Mouse (Mus musculus): ENCODE results near the gene Cacna1a. TPM values are rescaled to one million over a fixed set of nuclear protein-coding genes. Genes with fewer than 3 reads are reported as not detected.

Gene Cacna1a
- total RNA-seq, 2 experiments from 2014 or later: not detected

- ATAC-seq (replicated peaks; ENCODE audit: low FRiP score, poor library complexity, severe bottlenecking): no peak
Measured at GRCm38 (mm10) chr8:84650213-84650612, 262.0 kb downstream of the Cacna1a start.

DNA sequence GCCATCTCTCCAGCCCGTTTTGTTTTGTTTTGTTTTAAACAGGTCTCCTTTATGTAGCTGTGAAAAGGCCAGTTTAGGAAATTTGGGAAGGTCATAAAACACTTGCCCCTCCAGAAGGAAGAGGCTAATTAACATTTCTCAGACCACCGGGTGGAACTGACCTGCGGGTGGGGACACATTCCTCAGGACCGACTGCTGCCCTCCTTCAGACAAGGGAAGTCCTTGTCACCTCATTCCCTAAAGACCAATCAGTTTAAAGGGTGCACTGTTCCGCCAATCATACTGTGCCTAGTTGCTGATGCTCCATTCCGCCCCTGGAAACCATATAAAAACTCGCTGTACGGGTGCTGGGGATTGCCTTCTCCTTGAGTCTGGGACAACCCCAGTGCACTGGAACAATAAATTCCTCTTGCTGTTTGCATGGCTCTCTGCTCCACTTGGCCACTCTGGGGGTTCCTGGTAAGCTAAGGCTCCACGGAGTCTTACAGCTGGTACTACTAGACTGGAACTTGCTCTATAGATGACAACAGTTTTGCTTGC, 264.9 kb downstream of the Cacna1a start:
- ATAC-seq (replicated peaks; ENCODE audit: low FRiP score, poor library complexity, severe bottlenecking): no peak

DNA sequence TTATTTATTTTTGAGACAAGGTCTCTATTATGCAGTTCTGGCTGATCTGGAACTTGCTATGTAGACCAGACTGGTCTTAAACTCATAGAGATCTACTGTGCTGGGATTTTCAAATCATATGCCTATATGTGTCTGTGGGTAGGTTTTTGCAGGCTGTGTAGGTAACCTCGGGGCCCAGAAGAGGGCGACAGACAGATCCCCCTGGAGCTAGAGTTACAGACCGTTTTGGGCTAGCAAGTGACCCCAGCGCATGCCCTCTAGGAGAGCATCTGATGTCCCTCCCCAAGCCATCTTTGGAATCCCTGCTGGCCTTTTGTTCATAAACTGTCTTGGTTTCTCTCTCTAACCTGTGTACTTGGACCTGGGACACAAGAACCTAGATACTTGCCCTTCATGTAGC, 266.4 kb downstream of the Cacna1a start:
- ATAC-seq (replicated peaks; ENCODE audit: low FRiP score, poor library complexity, severe bottlenecking): no peak

DNA sequence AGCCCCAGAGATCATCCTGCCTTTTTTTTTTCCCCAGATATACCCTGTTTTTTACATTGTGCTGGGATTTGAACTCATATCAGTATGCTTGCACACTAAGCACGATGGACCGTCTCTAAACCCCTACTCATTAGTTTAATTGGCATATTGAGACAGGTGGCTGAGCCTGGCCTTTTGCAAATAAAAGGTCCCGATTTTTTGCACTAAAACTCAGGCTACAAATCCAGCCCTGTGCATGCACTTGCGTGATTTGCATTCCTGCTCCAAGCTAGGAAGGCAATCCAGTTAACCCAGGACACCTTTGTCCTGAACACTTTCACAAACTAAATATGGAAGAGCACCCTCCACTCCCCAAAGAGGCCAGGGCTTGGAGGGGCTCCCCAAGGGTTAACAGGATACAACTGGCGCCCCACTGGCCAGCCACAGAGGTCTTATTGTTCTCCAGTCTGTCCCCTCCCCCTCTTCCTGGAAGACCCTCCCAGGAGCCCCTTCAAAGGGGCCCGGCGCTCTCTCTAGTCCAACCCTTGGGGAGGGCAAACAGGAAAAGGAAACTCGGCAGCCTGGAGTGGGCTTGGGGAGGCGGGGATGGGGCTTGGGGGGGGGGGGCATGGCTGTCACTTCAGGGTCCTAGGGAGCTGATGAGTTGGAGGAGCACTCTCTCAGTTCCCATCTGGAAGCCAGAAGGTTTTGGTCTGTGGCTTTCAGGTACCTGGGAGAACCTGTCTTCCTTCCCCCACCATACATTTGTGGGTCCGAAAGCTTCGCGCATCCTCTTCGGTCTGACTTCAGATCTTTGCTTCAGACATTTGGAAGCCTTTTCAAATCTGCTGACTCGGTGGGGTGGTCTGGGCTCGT, 267.3 kb downstream of the Cacna1a start:
- no peak for ATAC-seq (replicated peaks; ENCODE audit: low FRiP score, poor library complexity, severe bottlenecking)

- ATAC-seq (replicated peaks; ENCODE audit: low FRiP score, poor library complexity, severe bottlenecking): 0 out of 2 replicates have a peak, but pooled peaks have one; percentile 2
Measured at GRCm38 (mm10) chr8:84656191-84656525, 267.9 kb downstream of the Cacna1a start.

DNA sequence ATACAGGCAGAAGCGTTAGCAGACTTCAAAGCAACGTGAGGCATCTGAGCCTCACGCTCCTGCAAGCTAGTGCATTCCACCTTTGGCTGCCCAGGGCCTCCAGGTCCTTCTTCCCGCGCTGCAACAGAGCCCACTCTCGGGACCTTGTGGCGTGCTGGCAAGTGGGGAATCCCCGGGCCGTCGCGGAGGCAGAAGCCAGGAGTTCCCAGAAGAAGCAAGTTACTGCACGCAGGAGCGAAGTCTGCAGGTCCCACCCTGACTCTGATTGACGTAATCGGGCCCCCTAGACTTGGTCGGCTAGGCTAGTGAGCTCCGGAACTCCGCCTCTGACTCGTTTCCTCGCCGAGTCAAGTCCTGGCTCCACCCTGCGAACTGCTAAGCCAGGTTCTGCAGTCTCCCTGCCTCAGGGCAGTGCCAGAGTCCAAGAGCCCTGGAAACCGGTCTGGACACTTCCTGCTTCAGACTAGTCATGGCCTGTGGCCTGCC, 268.4 kb downstream of the Cacna1a start:
- ATAC-seq (replicated peaks; ENCODE audit: low FRiP score, poor library complexity, severe bottlenecking): peak; percentile 71

DNA sequence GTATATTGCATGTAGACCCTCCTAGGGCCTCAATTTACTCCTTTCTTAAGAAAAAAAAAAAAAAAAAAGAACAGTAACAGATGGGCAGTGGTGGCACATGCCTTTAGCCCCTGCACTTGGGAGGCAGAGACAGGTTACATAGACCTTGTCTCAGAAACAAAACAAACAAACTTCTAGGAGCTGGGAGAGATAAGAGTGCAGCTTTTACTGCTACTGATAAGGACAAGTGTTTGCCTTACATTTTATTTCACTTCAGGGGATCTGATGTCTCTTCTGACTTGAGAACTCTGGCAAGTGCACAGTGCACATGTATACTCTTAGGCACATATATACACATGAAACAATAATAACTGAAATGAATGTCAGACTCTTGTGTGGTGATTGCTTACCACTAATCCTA, 269.0 kb downstream of the Cacna1a start:
- ATAC-seq (replicated peaks; ENCODE audit: low FRiP score, poor library complexity, severe bottlenecking): no peak

GRCm38 (mm10) chr8:84657680-84658079, 269.4 kb downstream of the Cacna1a start:
- no peak for ATAC-seq (replicated peaks; ENCODE audit: low FRiP score, poor library complexity, severe bottlenecking)

DNA sequence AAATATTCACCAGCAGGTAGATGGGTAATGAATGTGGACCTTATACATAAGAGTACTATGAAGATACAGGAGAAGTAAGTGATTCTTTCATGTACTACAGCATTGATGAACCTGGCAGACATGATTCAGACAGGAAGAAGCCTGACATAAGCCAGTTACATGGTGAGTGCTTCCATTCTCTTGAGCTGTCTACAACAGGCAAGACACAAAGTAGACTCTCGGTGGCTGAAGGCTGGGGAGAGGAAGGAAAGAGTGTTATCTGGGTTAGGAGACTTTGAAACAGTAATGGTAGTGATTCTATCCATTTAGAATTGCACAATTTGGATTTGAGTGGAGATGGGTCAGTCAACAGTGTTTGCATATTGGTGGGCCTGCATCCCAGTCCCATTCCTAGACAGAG, 270.7 kb downstream of the Cacna1a start:
- no peak for ATAC-seq (replicated peaks; ENCODE audit: low FRiP score, poor library complexity, severe bottlenecking)

GRCm38 (mm10) chr8:84659936-84660818, 271.9 kb downstream of the Cacna1a start:
- no peak for ATAC-seq (replicated peaks; ENCODE audit: low FRiP score, poor library complexity, severe bottlenecking)

DNA sequence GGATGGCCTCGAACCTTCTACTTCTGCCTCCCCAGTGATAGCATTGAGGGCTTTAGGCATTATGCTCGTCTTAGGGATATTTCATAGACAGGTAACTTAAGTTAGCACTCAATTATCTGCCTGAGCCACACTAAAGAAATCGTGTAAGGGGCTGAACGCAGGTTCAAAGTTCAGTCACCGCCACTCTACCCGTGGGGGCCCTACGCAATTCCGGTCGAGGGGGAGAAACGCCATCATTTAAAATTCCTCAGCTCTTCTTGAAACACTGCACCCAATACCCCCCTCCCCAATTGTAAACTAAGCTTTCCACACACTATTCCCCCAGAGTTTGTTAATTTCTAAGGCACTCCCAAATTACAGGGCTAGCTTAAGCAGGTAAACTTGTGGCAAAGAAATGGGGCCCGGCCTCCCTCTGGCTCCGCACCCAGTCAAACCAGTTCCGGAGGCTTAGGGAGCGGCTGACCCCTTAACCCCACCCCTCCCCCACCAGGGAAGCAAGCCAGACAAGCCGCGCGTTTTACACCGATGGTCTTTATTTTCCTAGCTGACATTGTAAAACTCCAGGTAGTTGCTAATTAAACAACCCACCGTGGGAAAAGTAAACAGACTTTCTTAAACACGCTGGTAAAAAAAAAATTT, 272.7 kb downstream of the Cacna1a start:
- no peak for ATAC-seq (replicated peaks; ENCODE audit: low FRiP score, poor library complexity, severe bottlenecking)

GRCm38 (mm10) chr8:84661458-84661871, 273.2 kb downstream of the Cacna1a start:
- ATAC-seq (replicated peaks; ENCODE audit: low FRiP score, poor library complexity, severe bottlenecking): peak; percentile 51

GRCm38 (mm10) chr8:84661961-84662571, 273.8 kb downstream of the Cacna1a start:
- 0 out of 2 replicates have a peak, but pooled peaks have one; percentile 0 for ATAC-seq (replicated peaks; ENCODE audit: low FRiP score, poor library complexity, severe bottlenecking)

- peak; percentile 70 for ATAC-seq (replicated peaks; ENCODE audit: low FRiP score, poor library complexity, severe bottlenecking)
Measured at GRCm38 (mm10) chr8:84662581-84663065, 274.4 kb downstream of the Cacna1a start, which contains the start of gene Ier2. TSS of gene Ier2 (minus strand) at chr8:84662852.

DNA sequence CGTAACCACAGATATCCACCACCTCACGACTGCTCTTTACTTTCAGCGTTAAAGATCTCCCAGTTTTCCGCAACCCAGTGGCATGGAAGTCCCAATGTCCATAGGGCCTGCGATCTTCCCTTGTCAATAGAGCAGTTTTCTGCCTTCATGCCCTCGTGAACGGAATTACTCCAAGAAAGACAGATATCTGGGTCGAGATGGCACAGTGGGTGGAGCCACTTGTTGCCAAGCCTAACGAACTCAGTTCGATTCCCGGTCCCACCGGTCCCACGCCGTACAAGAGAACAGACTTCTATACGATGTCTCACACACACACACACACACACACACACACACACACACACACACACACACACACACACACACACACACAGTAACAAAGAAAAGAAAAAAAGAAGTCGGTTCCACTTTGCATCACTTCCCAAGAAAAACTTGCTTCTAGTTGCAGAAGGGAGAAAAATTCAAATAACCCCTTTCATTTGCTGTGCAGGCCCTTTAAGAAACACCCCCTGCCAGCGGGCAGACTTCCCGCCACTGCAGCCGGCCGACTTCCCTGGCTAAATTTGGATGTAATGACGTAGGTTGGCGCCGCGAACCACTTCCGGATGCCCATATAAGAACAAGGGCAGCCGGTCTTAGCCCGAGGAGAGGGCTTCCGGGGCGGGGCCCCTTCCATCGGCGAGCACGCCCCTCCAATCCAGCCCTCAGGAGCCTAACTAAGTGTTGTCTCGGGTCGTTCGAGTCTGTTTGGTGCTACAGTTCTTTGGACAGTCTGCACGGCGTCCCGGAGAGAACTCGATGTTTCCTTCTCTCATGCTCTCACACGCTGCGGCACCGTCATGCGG, 275.5 kb downstream of the Cacna1a start:
- ATAC-seq (replicated peaks; ENCODE audit: low FRiP score, poor library complexity, severe bottlenecking): peak; percentile 62

GRCm38 (mm10) chr8:84664566-84665384, 276.5 kb downstream of the Cacna1a start:
- peak; percentile 67 for ATAC-seq (replicated peaks; ENCODE audit: low FRiP score, poor library complexity, severe bottlenecking)

GRCm38 (mm10) chr8:84665385-84665893, 277.2 kb downstream of the Cacna1a start:
- ATAC-seq (replicated peaks; ENCODE audit: low FRiP score, poor library complexity, severe bottlenecking): peak; percentile 3

All from erythroblast, adult 5-6 weeks (primary cell).